Mouse (Mus musculus): ENCODE results near the gene Arhgap27.
A peak's percentile ranks its signal among the peaks of the same experiment; 100 is the strongest.

The Arhgap27 gene

DNA sequence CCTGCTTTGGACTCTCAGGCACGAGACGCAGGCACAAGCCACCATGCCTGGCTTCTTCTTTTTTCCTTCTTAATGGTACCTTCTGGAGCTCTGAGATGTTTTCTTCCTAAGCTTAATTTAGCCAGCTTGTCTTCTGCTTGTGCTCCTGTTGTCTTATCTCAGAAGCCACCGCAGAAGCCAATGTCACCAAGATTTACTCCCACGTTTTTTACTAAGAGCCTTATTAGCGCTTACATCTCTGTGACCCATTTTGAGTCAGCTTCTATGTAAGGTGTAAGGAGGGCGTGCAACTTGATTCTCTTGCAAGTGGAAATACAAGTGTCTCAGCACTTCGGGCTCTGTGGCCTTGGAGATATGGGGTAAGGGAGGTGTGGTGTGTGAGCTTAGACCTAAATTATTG lies 18.0 kb upstream of the Arhgap27 start:
- DNase-seq (ENCODE audit: low spot score in 2 of 2), result no peak

DNA sequence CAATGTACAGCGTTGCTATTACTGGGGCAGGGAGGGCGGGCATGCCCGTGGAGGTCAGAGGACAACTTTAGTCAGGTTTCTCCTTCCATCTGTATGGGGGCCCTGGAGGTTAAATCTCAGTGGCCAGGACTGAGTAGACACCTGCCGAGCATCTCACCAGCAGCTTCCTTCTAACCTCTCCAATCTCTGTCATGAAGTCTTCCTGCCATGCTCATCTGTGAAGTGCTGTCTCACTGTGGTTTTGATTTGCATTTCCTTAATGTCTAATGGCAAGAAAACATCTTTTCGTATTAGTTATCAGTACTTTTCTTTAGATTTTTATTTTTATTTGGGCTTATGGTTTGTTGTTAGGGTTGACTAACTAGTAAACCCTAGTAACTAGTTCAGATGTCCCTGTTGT lies 17.0 kb upstream of the Arhgap27 start:
- DNase-seq (ENCODE audit: low spot score in 2 of 2), result no peak

DNA sequence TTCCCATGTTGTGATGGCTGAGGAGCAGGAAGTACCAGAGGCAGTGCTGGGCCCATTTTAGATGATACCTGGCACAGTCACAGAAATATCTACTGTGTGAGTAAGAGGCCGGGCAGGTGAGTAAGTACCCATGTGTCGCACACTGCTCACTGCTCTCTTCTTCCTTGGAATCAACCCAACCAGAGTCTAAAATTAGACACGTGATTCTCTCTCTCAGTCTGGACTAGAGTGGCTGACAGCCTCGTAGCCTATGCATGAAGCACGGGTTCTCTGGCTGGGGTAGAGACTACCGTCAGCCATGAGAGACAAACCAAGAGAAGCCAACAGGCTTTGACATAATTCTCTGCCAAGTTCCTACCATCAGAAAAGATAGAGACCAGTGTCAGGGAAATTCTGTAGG lies 14.8 kb upstream of the Arhgap27 start:
- DNase-seq (ENCODE audit: low spot score in 2 of 2), result no peak

DNA sequence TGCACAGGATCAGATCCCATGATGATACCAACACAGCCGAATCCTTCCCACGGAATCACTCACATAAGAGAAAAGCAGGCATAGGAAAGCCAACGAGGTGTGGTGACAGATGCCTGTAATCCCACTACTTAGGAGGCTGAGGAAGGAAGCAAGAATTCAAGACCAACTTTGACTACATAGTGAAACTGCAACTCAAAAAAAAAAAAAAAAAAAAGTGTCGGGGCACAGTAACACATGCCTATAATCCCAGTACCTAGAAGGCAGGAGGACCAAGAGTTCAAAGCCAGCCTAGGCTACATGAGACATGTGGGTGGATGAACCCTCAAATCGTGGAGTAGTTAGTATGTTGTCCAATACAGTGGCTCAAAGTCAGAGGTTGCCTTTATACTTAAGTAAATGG lies 12.3 kb upstream of the Arhgap27 start:
- no peak for DNase-seq (ENCODE audit: low spot score in 2 of 2)

DNA sequence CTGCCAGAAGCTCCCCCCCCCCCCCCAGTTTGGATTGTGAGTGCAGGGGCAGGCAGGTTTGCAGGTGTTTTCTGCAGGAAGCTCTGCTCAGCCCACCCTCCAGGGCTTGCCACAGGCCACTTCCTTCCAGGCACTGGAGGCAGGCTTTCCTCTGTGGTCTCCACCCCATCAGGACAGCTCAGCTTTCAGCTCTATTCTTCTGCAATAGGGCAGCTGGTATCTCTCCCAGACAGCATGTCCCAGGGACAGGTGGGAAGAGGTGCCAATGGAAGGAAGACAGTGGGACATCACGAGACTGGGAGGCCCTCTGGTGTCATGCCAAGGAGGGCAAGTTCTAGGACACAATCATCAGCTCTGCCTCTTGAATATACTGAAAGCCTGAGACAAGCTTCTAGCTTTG lies 11.8 kb upstream of the Arhgap27 start:
- peak; percentile 71 to 75 for DNase-seq (ENCODE audit: low spot score in 2 of 2)

DNA sequence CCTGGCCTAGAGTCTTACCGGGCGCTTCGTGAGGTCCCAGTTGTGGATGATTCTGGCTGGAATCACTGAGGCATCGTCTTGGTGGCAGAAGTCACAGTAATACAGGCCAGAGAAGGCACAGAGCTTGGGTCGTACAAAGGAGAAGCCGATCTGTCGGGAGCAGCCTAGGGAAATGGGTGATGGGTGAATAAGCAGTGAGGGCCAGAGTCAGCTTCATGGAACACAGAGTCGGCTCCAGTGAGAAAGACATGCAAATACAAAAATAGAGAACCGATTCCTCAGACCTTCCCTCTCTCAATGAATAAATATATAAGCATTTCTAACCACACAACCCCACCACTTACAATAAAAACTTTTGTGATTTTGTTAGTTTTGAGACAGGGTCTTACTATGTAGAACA lies 10.4 kb upstream of the Arhgap27 start:
- DNase-seq (ENCODE audit: low spot score in 2 of 2), result no peak

DNA sequence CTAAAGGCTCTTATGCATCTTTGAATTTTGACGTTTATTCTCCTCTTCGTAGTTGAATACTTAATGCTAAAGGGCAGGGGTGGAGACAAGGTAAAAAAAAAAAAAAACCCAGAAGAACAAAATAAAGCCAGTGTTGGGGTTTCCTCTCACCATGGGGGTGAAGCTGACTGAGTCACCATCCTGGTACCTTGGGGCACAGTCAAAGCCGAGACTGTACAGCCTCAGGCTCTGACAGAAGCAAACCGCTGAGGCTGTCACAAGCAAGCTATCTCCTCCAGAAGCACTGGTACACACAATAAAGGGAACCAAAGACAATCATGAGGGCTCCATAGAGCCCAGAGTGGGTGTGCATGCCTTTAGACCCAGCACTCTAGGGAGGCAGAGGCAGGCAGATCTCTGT lies 9.1 kb upstream of the Arhgap27 start:
- no peak for DNase-seq (ENCODE audit: low spot score in 2 of 2)

DNA sequence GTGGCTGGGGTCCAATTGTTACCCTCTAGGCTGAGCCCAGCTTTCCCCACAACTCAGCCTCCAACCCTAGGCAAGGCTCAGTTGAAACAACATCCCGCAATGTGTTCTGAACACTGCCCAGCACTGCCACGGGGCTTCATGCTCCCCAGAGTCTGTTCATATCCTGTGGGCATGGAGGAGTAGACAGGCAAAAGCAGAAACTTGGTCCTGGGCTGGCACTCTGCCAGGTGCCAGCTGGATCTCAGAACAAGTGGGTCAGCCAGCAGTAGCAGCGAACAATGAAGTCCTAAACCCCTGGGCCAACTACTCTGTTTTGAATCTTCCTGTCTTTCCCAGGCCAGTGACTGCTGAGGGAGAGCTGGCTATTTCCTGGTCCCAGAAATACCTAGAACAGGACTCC lies 8.6 kb upstream of the Arhgap27 start:
- no peak for DNase-seq (ENCODE audit: low spot score in 2 of 2)

DNA sequence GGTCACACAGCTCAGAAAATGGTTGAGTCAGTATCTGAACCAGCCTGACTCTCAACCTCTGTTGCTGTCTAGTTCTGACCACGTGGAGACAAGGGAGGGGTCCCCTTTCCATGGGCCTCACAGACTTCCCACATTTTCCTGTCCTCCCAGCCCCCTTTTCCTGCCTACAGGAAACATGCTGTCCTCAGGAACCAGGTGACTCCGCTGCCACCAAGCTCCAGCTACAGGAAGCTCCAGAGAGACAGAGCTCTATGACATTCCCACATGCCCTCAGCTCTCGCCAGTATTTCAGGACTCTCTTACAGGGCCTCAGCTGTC lies 7.7 kb upstream of the Arhgap27 start:
- no peak for DNase-seq (ENCODE audit: low spot score in 2 of 2)

DNA sequence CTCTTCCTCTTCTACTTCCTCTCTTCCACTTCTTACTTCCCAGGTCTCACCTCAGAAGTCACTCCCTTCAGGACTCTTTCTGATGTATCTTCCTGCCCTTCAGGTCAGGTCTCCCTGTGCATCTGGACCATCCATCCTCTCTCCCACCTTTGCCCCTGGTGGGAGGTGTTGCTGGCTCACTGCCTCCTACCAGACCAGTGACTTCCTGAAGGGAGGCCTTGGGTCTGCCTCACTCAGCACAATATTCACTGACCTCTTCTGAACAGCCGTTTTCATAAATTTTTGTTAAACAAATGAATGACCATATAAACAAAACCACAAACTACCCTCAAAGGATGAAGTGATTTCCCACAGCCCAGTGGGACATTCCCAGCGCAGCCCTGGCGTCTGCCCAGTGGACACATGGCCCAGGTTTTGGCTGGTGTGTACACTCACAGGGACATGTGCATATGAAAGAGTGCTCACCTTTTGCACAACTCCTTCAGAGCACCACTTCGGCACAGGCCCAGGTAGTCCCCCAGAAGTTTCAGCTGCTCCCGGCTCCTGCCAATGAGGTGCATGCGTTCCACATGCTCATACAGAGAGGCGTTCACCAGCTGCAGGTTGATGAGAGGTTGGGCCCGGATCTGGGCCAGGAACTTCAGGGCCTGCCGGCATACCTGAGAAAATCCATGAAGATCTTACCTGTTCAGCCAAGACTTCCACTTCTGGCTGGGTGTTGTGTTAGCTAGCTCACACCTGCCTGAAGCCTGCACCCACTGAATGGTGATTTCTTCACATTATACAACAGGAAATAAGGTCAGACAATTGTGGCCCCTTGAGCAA lies 7.1 kb upstream of the Arhgap27 start:
- DNase-seq (ENCODE audit: low spot score in 2 of 2), result no peak

DNA sequence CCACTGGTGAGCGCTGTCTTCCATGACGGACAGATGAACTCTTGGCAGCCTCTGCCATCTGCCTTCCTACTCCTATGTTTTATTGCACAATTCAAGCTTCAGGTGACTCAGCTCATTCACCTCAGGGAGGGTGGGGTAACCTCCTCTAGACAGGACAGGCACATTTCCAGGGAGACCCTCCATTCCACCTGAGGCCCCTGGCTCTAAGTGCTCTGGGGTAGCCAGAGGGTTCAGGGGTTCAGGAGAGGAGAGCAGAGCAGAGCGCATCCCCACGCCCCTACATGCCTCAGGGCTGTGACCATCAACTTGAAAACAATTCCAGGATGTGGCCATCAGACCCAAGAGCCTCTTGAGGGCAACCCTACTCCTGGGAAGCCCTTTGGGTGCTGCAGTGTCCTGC lies 2.0 kb upstream of the Arhgap27 start:
- no peak for DNase-seq (ENCODE audit: low spot score in 2 of 2)

DNA sequence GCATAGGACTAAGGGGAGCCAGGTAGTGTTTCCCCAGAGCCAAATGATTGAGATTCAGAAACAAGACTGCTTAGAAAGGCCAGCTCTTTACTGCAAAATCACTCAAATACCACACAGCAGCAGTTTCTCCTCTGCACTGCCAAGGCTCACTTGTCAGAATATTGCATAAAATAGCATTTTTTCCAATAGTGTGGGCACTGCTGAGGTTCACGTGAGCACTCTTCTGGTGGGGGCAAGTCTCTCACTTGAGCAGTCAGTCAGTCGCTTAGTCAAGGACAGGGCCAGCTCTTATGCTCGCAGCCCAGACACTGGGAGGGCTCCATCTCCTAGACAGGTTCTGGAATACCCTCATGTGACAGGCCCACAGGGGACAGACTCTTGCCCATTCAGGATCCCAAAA lies 1.5 kb upstream of the Arhgap27 start:
- no peak for DNase-seq (ENCODE audit: low spot score in 2 of 2)

DNA sequence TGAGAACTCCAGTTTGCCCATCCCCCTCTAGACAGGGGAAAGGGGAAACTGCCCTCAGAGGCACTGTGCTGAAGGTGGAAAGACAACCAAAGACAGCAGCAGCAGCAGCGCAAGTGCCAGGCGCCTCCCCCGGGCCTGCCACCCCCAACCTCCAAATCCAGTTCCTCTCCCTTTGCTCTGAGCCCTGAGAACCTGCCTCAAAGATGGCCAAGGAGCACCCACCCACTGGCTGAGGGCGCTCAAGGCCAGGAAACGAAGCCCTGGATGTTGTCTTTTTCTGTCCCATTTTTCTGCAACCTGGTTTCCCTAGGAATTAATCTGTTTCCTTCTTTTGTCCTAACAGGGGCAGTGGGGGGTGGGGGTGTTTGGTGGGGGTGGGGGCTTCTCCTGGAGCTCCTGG lies 843 bp upstream of the Arhgap27 start:
- DNase-seq (ENCODE audit: low spot score in 2 of 2), result no peak

DNA sequence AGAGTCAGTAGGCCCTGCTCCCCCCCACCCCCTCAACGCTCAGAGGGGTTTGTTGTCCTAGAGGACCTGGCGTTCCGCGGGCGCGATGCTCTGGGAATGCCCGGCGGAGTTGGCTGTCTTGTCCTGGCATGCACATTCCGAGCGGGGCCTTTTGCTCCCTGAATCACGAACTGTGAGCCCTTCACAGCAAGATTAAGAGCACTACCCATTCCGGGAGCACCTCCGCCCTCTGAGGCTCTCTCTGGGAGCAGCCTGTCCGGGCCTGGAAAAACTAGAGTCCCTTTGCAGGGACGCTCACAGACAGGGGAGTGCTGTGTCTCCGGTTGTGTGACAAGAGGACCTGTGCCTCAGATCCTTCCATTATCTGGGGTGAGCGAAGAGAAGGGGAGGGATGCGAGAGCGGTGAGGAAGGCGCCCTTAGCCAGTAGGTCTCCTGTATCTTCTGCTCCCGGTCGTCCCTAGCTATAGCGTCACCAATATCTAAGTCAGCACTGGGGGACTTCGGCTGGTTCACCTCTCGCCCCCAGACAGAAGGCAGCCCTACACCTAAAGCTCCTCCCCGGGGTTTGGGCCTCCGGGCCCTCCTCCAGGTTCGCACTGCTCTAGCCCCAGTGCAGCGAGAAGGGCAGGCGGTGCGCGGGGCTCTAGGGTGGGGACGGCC lies 841 bp downstream of the Arhgap27 start:
- DNase-seq (ENCODE audit: low spot score in 2 of 2), result no peak

DNA sequence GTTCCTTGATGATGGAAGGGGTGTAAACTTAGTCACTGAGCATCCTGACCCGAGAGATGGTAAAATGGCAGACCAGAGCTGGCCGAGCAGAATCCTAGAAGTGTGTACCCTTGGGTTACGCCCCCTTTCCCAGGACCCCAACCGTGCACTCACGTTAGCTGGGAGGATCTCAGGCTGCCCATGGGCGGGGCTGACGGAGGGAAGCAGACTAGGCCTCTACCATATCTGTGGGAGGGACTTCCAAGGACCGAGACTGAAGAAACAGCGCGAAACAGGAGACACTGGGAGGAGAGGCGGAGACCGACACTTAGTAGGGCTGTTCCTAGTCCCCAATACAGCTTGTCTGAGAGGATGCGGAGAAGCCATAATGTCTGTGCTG lies 1.4 kb downstream of the Arhgap27 start:
- no peak for DNase-seq (ENCODE audit: low spot score in 2 of 2)

DNA sequence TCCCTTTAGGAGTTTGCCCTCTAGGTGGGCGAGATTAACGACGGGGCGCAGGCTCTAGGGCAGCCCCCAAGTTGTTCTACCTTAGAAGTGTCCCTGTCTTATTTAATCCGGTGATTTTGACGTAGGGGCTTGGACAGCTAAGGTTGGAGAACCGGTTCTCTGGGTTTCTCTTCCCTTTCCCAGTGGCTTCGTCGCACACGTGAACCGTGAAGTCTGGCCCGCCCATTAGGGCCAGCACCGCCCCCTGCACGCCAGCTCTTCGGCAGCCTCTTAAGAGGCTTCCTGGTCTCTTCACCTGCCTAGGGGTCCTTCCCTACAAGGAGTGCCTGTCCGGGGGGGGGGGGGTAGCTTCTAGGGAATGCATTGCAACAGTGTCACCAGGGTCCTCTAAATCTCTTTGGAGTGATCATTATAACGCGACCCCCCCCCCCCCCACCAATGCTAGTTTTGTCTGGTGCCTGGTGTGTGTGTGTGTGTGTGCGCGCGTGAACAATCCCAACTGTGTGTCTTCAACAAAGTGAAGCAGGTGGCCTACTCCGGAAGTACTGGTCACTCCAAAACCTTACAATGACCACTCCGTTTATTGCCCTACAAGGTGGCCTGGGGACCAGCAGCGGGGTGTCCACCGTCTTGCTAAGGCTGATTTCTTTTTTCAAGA lies 2.0 kb downstream of the Arhgap27 start:
- no peak for DNase-seq (ENCODE audit: low spot score in 2 of 2)

DNA sequence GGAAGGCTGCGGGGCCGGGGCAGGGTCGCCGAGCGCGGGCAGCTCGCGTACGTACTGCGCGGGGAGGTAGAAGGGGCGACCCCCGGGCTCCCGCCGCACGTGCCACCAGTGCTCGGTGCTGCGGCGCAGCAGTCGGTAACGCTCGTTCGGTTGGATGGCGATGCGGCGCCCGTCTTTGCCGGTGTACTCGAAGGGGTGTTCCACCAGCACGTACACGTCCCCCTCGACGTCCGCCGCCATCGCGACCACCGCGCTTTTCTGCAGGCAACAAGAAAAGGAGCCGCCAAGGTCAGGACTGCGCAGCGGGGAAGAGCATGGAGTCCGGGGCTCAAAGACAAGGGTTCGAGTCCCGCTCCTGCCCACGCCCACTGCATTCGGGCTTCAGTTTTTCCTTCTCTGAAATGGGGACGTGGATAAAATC lies 2.8 kb downstream of the Arhgap27 start:
- DNase-seq (ENCODE audit: low spot score in 2 of 2), result peak in 1 of 2 experiments; percentile 23

DNA sequence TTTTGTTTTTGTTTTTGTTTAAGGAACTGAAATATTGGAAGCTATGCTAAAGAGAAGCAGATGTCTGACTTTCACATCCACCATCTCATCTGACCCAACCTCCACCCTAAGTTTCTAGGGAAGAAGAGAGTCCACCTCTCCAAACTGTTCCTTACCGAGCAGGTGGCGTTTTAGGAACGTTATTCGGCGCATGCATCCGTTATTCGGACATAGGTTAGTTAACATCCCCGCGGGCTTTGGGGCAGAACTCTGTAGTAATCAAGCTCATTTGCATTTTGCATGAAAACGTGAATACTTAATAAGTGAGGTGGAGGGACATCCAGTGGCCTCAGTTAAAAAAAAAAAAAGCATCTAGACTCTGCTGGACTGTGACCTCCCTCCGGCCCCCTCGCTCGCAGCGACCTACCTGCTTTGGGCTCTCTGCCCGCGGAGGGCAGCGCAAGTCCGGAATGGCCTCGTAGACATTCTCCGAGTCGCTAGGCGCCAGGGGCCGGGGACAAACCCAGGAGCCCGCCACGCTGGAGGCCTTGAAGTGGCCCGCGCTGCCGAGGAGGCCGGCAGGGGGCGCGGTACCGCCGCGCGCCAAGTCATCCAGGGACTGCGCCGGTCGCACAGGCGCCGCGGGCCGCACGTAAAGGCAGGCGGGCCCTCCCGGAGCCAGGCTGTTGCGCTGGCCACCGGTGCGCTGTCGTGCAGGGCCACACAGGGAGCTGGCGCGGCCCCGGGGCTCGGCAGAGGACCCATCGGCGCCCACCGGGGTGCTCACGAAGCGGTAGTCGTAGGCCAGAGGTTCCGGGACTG lies 3.5 kb downstream of the Arhgap27 start:
- DNase-seq (ENCODE audit: low spot score in 2 of 2), result peak; percentile 71 to 86

DNA sequence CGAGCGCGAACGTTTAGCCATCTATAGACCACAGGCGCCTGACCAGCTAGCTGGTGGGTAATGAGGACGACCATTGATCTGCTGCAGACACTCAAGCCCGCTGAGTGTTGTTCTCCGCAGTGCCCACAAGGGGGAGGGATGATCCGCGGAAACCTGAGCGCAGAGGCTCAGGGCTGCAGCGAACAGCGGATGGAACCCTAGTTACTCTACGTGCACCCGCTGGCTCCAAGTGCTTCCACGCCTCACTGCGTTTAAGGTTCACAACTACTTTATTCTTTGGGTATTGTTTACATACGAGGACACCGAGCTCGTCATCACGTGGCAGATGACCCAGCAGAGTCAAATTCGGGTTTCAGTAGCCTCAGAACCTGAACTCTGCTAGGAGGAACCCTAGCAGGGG lies 4.4 kb downstream of the Arhgap27 start:
- peak; percentile 71 to 83 for DNase-seq (ENCODE audit: low spot score in 2 of 2)

DNA sequence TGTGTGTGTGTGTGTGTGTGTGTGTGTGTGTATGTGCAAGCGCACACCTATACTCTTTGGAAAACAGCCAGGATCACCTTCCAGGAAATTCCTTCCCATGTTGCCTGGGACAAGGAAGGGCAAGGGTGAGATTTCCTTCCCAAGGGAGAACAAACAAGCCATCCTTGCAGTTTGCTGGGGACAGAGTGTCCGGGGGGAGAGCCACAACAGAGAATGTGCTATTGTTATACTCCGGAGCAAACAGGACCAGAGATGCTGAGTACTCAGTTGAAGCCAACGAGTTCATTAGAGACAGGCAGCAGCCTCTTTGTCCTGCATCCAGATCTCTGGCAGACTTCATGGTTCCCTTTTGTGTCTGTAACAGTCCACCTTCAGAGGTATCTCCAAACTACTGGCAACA lies 5.2 kb downstream of the Arhgap27 start:
- DNase-seq (ENCODE audit: low spot score in 2 of 2), result no peak

DNA sequence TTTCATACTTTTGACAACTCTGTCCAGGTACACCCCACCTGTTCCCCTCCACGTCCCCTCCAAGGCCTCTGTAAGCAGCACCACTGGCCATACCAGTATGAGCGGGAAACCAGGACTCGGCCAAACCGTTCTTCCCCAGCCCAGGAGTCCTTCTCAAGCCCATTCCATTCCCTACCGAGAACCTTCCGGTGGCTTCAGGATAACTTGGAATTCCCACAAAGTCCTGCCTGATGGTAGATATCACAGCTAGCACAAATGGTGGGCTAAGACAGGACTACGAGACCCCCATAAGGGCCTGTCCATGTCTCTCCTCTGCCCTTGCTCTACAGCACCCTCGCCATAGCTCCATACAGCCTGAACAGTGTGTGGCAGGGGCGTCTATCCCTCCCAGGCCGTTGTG lies 5.8 kb downstream of the Arhgap27 start:
- no peak for DNase-seq (ENCODE audit: low spot score in 2 of 2)

DNA sequence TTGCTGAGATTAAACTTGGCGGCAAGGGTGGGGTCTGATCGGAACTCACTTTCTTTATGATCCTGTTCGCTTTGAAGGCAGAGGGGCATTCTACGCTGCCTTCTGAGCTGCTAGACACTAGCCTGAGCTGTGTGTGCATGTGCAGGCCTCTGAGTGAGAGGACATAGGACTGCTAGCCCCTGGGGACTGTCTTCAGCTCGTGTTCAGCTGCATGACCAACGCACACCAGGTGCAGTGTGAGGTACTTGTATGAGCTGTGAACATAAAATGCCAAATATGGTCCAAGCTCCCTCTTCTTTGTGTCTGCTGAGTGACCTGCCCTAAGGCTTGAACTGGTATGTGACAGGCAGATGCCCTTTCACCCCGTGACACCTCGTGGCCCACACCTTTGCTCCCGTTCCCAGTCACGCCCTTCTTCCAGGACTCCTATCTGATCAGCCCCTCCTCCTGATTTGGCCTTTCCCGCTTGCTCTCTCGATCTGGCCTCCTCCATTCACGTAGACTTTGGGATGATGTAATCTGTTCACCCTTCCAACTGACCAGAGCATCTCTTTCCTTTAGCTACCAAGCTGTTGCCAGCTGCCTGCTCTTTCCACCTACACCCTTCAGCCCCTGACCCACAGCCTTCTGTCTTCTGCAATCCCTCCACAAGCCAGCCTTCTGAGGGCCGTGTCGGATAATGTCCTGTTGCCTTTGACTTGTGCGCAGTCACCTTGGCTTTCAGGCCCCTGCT lies 6.4 kb downstream of the Arhgap27 start:
- no peak for DNase-seq (ENCODE audit: low spot score in 2 of 2)
